Mouse (Mus musculus): ENCODE data around the gene Pparg.

The Pparg gene

GRCm38 (mm10) chr6:115463338-115463737, 102.6 kb downstream of the Pparg start:
- no peak for DNase-seq (ENCODE audit: low spot score)

DNA sequence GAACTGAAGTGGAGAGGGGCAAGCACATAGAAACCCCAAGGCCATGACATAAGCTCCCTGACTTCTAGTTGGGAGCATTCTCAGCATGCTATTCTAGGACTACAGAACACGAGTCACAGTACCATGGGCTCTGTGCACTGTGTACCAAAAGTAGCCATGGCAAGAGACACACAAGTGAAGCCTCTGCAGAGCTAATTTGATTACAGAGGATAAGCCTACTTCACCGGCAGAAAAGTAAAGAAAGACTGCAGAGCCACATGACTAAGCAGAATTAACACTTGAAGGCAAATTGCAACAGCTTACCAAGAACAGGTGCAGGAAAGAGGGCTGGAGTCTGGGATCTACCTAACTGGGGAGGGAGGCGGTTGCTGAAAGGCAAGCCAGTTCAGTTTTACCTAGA, 103.9 kb downstream of the Pparg start:
- DNase-seq (ENCODE audit: low spot score): no peak

- no peak for DNase-seq (ENCODE audit: low spot score)
Observed at GRCm38 (mm10) chr6:115465463-115465862, 104.7 kb downstream of the Pparg start.

- DNase-seq (ENCODE audit: low spot score): no peak
Observed at GRCm38 (mm10) chr6:115465876-115466275, 105.1 kb downstream of the Pparg start.

- DNase-seq (ENCODE audit: low spot score): no peak
Observed at GRCm38 (mm10) chr6:115466601-115467000, 105.8 kb downstream of the Pparg start.

GRCm38 (mm10) chr6:115469666-115470581, 109.2 kb downstream of the Pparg start:
- no peak for DNase-seq (ENCODE audit: low spot score)

GRCm38 (mm10) chr6:115471956-115472355, 111.2 kb downstream of the Pparg start:
- no peak for DNase-seq (ENCODE audit: low spot score)

- no peak for DNase-seq (ENCODE audit: low spot score)
Observed at GRCm38 (mm10) chr6:115477081-115477695, 116.4 kb downstream of the Pparg start.

DNA sequence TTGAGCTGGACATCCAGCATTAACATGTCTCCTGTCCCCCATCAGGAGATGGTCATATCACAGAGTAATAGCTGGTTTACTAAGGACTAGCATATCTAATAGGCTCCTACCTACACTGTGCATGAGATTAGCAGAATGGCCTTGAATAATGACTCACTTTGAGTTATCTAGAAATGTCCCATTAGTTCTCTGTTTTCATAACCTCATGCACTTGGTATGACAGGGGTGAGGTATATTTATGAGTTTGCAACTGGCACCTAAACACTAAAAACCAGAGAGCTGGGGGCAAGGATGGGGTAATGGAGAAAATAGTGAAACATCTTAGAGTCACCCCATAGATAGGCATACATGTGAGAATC, 119.2 kb downstream of the Pparg start:
- no peak for DNase-seq (ENCODE audit: low spot score)

- no peak for DNase-seq (ENCODE audit: low spot score)
Observed at GRCm38 (mm10) chr6:115480322-115481017, 119.7 kb downstream of the Pparg start.

- no peak for DNase-seq (ENCODE audit: low spot score)
Observed at GRCm38 (mm10) chr6:115481018-115481354, 120.2 kb downstream of the Pparg start.

DNA sequence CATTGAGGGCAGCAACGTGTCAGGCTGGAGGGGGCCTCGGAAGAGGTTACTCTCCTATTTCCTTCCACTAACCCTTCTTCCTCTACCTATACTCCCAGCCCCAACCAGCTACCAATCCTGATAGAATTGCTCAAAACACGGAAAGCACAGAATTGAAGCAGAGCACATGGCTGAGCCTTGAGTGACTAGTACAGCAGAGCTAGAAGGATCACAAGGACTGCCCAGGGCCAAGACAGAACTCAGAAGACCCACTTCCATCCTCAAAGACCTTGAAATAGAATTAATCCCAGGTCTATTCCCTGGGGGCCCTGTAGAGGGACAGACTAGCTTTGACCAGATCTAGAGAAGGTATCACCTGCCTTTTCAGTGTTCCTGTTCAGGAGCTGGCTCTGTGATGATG, 120.9 kb downstream of the Pparg start:
- DNase-seq (ENCODE audit: low spot score): no peak

GRCm38 (mm10) chr6:115485635-115486034, 124.9 kb downstream of the Pparg start:
- DNase-seq (ENCODE audit: low spot score): no peak

DNA sequence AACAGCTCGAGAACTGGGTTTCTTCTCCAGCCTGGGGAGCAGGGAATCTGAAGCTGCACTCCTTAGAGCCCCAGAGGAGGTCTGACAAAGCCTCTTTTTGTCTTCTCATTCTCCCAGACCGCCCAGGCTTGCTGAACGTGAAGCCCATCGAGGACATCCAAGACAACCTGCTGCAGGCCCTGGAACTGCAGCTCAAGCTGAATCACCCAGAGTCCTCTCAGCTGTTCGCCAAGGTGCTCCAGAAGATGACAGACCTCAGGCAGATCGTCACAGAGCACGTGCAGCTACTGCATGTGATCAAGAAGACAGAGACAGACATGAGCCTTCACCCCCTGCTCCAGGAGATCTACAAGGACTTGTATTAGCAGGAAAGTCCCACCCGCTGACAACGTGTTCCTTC, 129.1 kb downstream of the Pparg start:
- DNase-seq (ENCODE audit: low spot score): no peak

- no peak for DNase-seq (ENCODE audit: low spot score)
Observed at GRCm38 (mm10) chr6:115492952-115493613, 132.3 kb downstream of the Pparg start.

DNA sequence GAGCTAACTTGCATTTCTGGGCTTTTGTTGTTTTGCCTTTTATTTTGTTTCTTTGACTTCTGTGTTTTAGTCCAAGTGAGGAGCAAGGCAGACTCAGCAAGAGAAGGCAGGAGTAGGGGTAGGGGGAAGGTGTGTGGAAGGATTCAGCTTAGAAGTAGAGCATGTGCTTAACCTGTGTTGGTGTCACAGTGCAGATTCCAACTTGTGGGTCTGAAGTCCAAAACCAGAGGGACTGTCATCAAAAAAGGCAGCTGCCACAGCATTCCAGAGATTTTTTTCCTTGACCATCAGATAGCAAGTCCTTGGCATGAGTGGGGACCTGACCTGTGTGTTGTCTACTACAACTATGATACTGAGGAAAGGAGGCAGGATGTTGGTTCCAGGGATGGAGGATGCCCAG, 133.1 kb downstream of the Pparg start:
- DNase-seq (ENCODE audit: low spot score): no peak

DNA sequence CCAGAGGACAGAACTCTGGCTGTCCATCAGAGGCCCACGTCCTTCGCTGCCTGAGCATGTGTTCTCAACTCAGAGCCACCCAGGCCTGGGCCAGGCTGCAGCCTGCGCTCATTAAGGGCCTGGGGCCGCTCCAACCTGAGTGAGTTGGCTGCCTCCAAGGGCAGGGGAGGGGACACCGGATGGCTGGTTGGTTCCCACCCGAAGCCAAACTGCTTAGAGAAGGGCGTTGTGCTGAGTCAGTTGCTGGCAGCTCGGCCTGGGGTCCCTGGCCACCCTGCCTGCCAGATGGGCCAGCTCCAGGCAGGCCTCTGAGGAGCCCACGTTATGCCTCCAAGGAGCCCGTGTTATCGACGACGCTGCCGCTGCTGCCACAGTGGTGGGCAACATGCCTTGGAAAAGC, 138.8 kb downstream of the Pparg start:
- peak; percentile 33 for DNase-seq (ENCODE audit: low spot score)

GRCm38 (mm10) chr6:115500234-115500633, 139.5 kb downstream of the Pparg start:
- DNase-seq (ENCODE audit: low spot score): no peak

- no peak for DNase-seq (ENCODE audit: low spot score)
Observed at GRCm38 (mm10) chr6:115501131-115501530, 140.4 kb downstream of the Pparg start.

- no peak for DNase-seq (ENCODE audit: low spot score)
Observed at GRCm38 (mm10) chr6:115503038-115503437, 142.3 kb downstream of the Pparg start.

DNA sequence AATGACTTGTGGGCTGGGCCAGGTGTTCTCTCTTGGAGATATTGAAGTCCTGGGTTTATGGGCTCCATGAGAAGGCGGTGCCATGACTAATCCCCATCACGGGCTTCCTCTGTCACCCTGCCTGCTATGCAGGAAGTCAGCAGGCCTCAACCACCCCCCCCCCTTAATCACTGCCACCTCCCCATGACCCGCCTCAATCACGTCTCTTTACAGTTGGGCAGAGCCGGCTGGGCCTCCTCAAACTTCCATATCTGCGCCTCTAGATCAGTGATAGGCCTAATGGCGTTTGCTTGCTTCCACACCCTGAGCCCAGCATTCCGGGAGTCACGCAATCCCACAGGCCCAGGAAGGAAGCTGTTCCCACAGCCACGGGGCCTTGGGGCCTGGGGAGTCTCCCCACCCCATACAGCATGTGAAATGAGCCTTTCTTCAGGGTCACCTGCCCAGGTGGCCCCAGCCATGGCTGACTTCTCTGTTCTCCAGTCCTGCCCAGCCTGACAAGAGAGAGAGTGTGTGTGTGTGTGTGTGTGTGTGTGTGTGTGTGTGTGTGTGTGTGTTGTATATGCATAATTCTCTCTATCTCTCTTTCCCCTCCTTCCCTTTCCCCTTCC, 142.9 kb downstream of the Pparg start:
- no peak for DNase-seq (ENCODE audit: low spot score)

DNA sequence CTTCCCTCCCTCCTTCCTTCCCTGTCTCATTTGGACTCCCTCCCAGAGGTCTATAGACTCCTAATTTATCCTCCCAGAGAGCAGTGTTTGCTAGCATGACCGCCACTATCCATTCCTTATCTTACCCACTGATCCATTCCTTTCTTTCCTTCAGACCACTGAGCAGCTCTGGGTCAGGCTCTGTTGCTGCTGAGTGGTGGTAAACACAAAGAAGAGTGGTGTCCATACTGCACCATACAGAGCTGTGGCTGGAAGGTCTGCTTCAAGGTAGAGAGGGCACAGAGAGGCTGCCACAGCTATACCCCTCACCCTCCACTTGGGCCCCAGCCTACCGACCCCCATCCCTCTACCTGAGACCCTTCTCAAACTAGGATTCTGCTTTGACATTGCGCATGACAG, 143.4 kb downstream of the Pparg start:
- no peak for DNase-seq (ENCODE audit: low spot score)
